Mouse (Mus musculus) ES-Bruce4 (cell line): ENCODE results near the gene Kirrel3. TPM values are rescaled to one million over a fixed set of nuclear protein-coding genes. Genes with fewer than 3 reads are reported as not detected.

Experiments
- H3K27ac ChIP-seq: 2 replicates; pipeline ENCODE4 v1.5.1; 2012; ENCODE audit warnings: low read length, inconsistent platforms; ENCODE audit not compliant: insufficient read depth
- H3K27me3 ChIP-seq: 2 replicates; pipeline ENCODE4 v1.6.1; 2012; ENCODE audit warnings: mild to moderate bottlenecking, low read length, inconsistent platforms; ENCODE audit not compliant: control insufficient read depth, poor library complexity, insufficient read depth, severe bottlenecking
- H3K36me3 ChIP-seq: 2 replicates; pipeline ENCODE4 v1.6.1; 2012; ENCODE audit warnings: inconsistent platforms, mild to moderate bottlenecking, low read length, moderate library complexity; ENCODE audit not compliant: control insufficient read depth, poor library complexity, insufficient read depth, severe bottlenecking
- H3K4me1 ChIP-seq: one replicate; pipeline ENCODE4 v1.8.1; 2011; ENCODE audit warnings: low read length; ENCODE audit not compliant: control insufficient read depth, insufficient read depth
- H3K4me3 ChIP-seq: 2 replicates; pipeline ENCODE4 v1.5.1; 2011; ENCODE audit warnings: low read depth, mild to moderate bottlenecking, low read length
- H3K9ac ChIP-seq: 2 replicates; pipeline ENCODE4 v1.6.1; 2012; ENCODE audit warnings: low read depth, mild to moderate bottlenecking, inconsistent platforms; ENCODE audit not compliant: poor library complexity, severe bottlenecking
- H3K9me3 ChIP-seq: replicated peaks from 2 replicates; pipeline ENCODE4 v1.6.1; 2012; ENCODE audit warnings: mild to moderate bottlenecking, low read length, inconsistent platforms; ENCODE audit not compliant: control insufficient read depth, poor library complexity, insufficient read depth, severe bottlenecking
- CTCF ChIP-seq: IDR thresholded peaks from one replicate; pipeline ENCODE4 v1.8.1; 2011; ENCODE audit warnings: low read depth, low read length
- EP300 ChIP-seq: IDR thresholded peaks from 2 replicates; pipeline ENCODE4 v1.6.1; 2011; ENCODE audit warnings: low read depth, low read length; ENCODE audit not compliant: insufficient read depth
- POLR2A ChIP-seq: IDR thresholded peaks from one replicate; pipeline ENCODE4 v1.8.1; 2011; ENCODE audit warnings: low read length; ENCODE audit not compliant: insufficient read depth
- polyA plus RNA-seq: library from polyadenylated mRNA; stranded (reverse); fragments of >200 nt; gene quantifications from 2 replicates; pipeline ENCODE4 v1.2.4, GENCODE M21; 2011; ENCODE audit warnings: low read depth; ENCODE audit not compliant: missing spikeins, insufficient read depth, insufficient read length

Gene Kirrel3
- polyA plus RNA-seq, 1 experiment = 0.52 TPM

GRCm38 (mm10) chr9:34573906-34574305 is 88.2 kb downstream of the Kirrel3 start:
- Histone ChIP-seq H3K4me1 (no peaks in the 10 kb centered on the region), H3K36me3 (no peaks in the 10 kb centered on the region)

GRCm38 (mm10) chr9:34574611-34575010 is 88.9 kb downstream of the Kirrel3 start:
- H3K4me1 ChIP-seq = no peaks in the 10 kb centered on the region
- H3K9me3 ChIP-seq = no peaks in the 10 kb centered on the region
- no peak overlapping the region for H3K9ac ChIP-seq
- no peak overlapping the region for H3K4me3 ChIP-seq
- TF ChIP-seq CTCF (no peak), EP300 (no peak), POLR2A (no peak)
- no peaks in the 10 kb centered on the region for H3K36me3 ChIP-seq
- H3K27me3 ChIP-seq = no peaks in the 10 kb centered on the region
- H3K27ac ChIP-seq = no peak overlapping the region

More at GRCm38 (mm10) chr9:34573906-34574305, 88.2 kb downstream of the Kirrel3 start:
- no peak overlapping the region for H3K9ac ChIP-seq
- H3K4me3 ChIP-seq = no peak overlapping the region
- TF ChIP-seq EP300 (no peak), POLR2A (no peak)
- no peaks in the 10 kb centered on the region for H3K27me3 ChIP-seq
- H3K27ac ChIP-seq = no peak overlapping the region
- no peaks in the 10 kb centered on the region for H3K9me3 ChIP-seq

- TF ChIP-seq POLR2A (no peak), CTCF (no peak), EP300 (no peak)
- Histone ChIP-seq H3K36me3 (no peaks in the 10 kb centered on the region), H3K9ac (no peak overlapping the region), H3K4me1 (no peaks in the 10 kb centered on the region), H3K27me3 (no peaks in the 10 kb centered on the region), H3K9me3 (no peaks in the 10 kb centered on the region; the same call in 1 of the 2 replicates), H3K27ac (no peak overlapping the region), H3K4me3 (no peak overlapping the region)
These were observed 93.5 kb downstream of the Kirrel3 start for GRCm38 (mm10) chr9:34579174-34579573.

- Histone ChIP-seq H3K9me3 (no peaks in the 10 kb centered on the region; the same call in 1 of the 2 replicates), H3K4me1 (no peaks in the 10 kb centered on the region), H3K4me3 (no peak overlapping the region), H3K27ac (no peak overlapping the region), H3K9ac (no peak overlapping the region), H3K36me3 (no peaks in the 10 kb centered on the region), H3K27me3 (no peaks in the 10 kb centered on the region)
- TF ChIP-seq CTCF = no peak
- TF ChIP-seq POLR2A = no peak
- no peak for TF ChIP-seq EP300
These were observed 94.4 kb downstream of the Kirrel3 start for GRCm38 (mm10) chr9:34580059-34580458.

- Histone ChIP-seq H3K36me3 (no peaks in the 10 kb centered on the region), H3K27me3 (no peaks in the 10 kb centered on the region), H3K4me1 (no peaks in the 10 kb centered on the region), H3K27ac (no peak overlapping the region), H3K9me3 (no peaks in the 10 kb centered on the region; the same call in 1 of the 2 replicates), H3K9ac (no peak overlapping the region), H3K4me3 (no peak overlapping the region)
- TF ChIP-seq POLR2A = no peak
- no peak for TF ChIP-seq EP300
- TF ChIP-seq CTCF = no peak
These were observed 96.8 kb downstream of the Kirrel3 start for GRCm38 (mm10) chr9:34582496-34582895.

- no peak overlapping the region for H3K9ac ChIP-seq
- H3K36me3 ChIP-seq = no peaks in the 10 kb centered on the region
- no peaks in the 10 kb centered on the region for H3K4me1 ChIP-seq
- no peak overlapping the region for H3K4me3 ChIP-seq
- no peaks in the 10 kb centered on the region; the same call in 1 of the 2 replicates for H3K9me3 ChIP-seq
- TF ChIP-seq CTCF = no peak
- TF ChIP-seq POLR2A = no peak
- TF ChIP-seq EP300 = no peak
- no peaks in the 10 kb centered on the region for H3K27me3 ChIP-seq
- H3K27ac ChIP-seq = no peak overlapping the region
These were observed 99.8 kb downstream of the Kirrel3 start for GRCm38 (mm10) chr9:34585487-34585886.
